Mouse (Mus musculus) MEL-GATA-1-ER (cell line): ENCODE results near the gene Nup98.

Source experiments
- DNase-seq: peaks from one replicate; pipeline ENCODE4 v3.0.0-alpha.2; 2012; ENCODE audit warnings: low read depth; ENCODE audit errors: extremely low read depth

Nup98 gene

GRCm38 (mm10) chr7:102076714-102077296, 133.2 kb downstream of the Nup98 start:
- DNase-seq, result no peak
